11 mouse cellular contexts compared by ENCODE assay signal in genomic region chr4:32985684-32986083, GRCm38 (mm10). TPM values are rescaled to one million over a fixed set of nuclear protein-coding genes. Genes with fewer than 3 reads are reported as not detected.
DNase-seq lines count a peak whose midpoint lies in the region; ATAC-seq and TF ChIP-seq lines count a peak whose summit lies in the region.
"Had no signal": no experiment of that assay in that cellular context is flagged by ENCODE, and none has a peak within 500 bp of the region (broad histone marks: within the 10 kb centered on the region; RNA-seq: fewer than 3 reads in every experiment).

No protein-coding gene starts in this region.

- no peak overlapping the region for H3K9ac ChIP-seq in heart, adult 2 months (ENCODE audit: low read depth, low read length)
- H3K9ac ChIP-seq in midbrain, postnatal 0 days (replicated peaks; ENCODE audit: low read length, poor library complexity, severe bottlenecking) = no peak overlapping the region

- DNase-seq in heart, embryonic 10.5 days (ENCODE audit: low spot score) = peak; percentile 83
- DNase-seq in heart, adult 2 months = no peak
- DNase-seq in brain, embryonic 14.5 days (ENCODE audit: low read depth) = peak; percentile 55
- DNase-seq in limb, embryonic 10.5 days (ENCODE audit: low spot score) = no peak
- no peak for DNase-seq in midbrain, postnatal 0 days (ENCODE audit: low spot score)
- DNase-seq in kidney, postnatal 14 days = no peak
- DNase-seq in B cell, adult 2 months = no peak
- DNase-seq in lung, postnatal 36 days = no peak
- DNase-seq: lung, adult 2 months had no signal

- TF ChIP-seq POLR2A in heart, adult 2 months (IDR thresholded peaks at IDR 0.05; ENCODE audit: insufficient read depth, low read depth, low read length) = no peak
- no peak for TF ChIP-seq POLR2A in brain, embryonic 14.5 days (IDR thresholded peaks at IDR 0.05; ENCODE audit: borderline replicate concordance, extremely low read depth, insufficient read depth, insufficient read length, poor library complexity, severe bottlenecking)

- H3K27me3 ChIP-seq in heart, embryonic 10.5 days (ENCODE audit: insufficient read depth, poor library complexity, severe bottlenecking) = no peaks in the 10 kb centered on the region
- H3K27me3 ChIP-seq in heart, adult 2 months (ENCODE audit: control insufficient read depth, insufficient read depth, low read length) = peaks cover 7% of the 10 kb centered on the region
- peaks cover 37% of the 10 kb centered on the region for H3K27me3 ChIP-seq in limb, embryonic 10.5 days (ENCODE audit: low read depth, poor library complexity, severe bottlenecking)
- H3K27me3 ChIP-seq in midbrain, postnatal 0 days (ENCODE audit: insufficient read depth, low read length) = no peaks in the 10 kb centered on the region

- ATAC-seq in midbrain, postnatal 0 days (ENCODE audit: low FRiP score) = no peak
- ATAC-seq: activated CD4-positive, CD25-positive, alpha-beta regulatory T cell, adult 4 months had no signal

- no peaks in the 10 kb centered on the region for H3K9me3 ChIP-seq in heart, embryonic 10.5 days
- no peaks in the 10 kb centered on the region for H3K9me3 ChIP-seq in limb, embryonic 10.5 days (replicated peaks)
- no peaks in the 10 kb centered on the region for H3K9me3 ChIP-seq in midbrain, postnatal 0 days (ENCODE audit: low read length)

- intact Hi-C loops in heart, adult 2 months (cut with DNase I) = no loop called here

- 0 out of 2 replicates have a peak overlapping the region, but pooled peaks have one; percentile 9 for H3K4me2 ChIP-seq in midbrain, postnatal 0 days (ENCODE audit: low read depth, low read length, poor library complexity, severe bottlenecking)

- H3K27ac ChIP-seq in heart, embryonic 10.5 days = peak overlapping the region; percentile 78
- H3K27ac ChIP-seq in heart, adult 2 months = no peak overlapping the region
- no peak overlapping the region for H3K27ac ChIP-seq in limb, embryonic 10.5 days
- no peak overlapping the region for H3K27ac ChIP-seq in midbrain, postnatal 0 days (ENCODE audit: low read depth, low read length)

- H3K4me1 ChIP-seq in heart, embryonic 10.5 days = peaks cover 59% of the 10 kb centered on the region
- no peaks in the 10 kb centered on the region for H3K4me1 ChIP-seq in heart, adult 2 months (ENCODE audit: control insufficient read depth, insufficient read depth, low read length)
- peaks cover 42% of the 10 kb centered on the region for H3K4me1 ChIP-seq in limb, embryonic 10.5 days
- peaks cover 4% of the 10 kb centered on the region; the same call in 1 of the 2 replicates for H3K4me1 ChIP-seq in midbrain, postnatal 0 days (ENCODE audit: insufficient read depth, low read length)

- TF ChIP-seq CTCF in heart, adult 2 months (IDR thresholded peaks at IDR 0.05) = no peak
- no peak for TF ChIP-seq CTCF in brain, embryonic 14.5 days (IDR thresholded peaks at IDR 0.05; ENCODE audit: borderline replicate concordance, extremely low read depth, insufficient read depth, insufficient read length)
- no peak for TF ChIP-seq CTCF in midbrain, postnatal 0 days (IDR thresholded peaks at IDR 0.05)

- H3K4me3 ChIP-seq in heart, embryonic 10.5 days = peak overlapping the region; percentile 97
- no peak overlapping the region for H3K4me3 ChIP-seq in heart, adult 2 months
- H3K4me3 ChIP-seq in limb, embryonic 10.5 days = peak overlapping the region; percentile 92; the same call in 1 of the 2 replicates
- H3K4me3 ChIP-seq in midbrain, postnatal 0 days (ENCODE audit: low read depth, low read length) = no peak overlapping the region

- no peaks in the 10 kb centered on the region for H3K79me2 ChIP-seq in heart, adult 2 months (replicated peaks; ENCODE audit: control insufficient read depth, insufficient read depth, low read length)

- no peak for TF ChIP-seq EP300 in heart, adult 2 months (IDR thresholded peaks at IDR 0.05; ENCODE audit: insufficient read depth, low read depth, low read length)

- WGBS in heart, embryonic 10.5 days = 1% methylated on average over 3 of the region's 3 CpGs
- 22% methylated on average over 3 of the region's 3 CpGs for WGBS in heart, adult 2 months
- 7% methylated on average over 3 of the region's 3 CpGs for WGBS in limb, embryonic 10.5 days
- WGBS in midbrain, postnatal 0 days = 9% methylated on average over 3 of the region's 3 CpGs

- H3K36me3 ChIP-seq in heart, embryonic 10.5 days = no peaks in the 10 kb centered on the region
- H3K36me3 ChIP-seq in heart, adult 2 months (ENCODE audit: control insufficient read depth, insufficient read depth, low read length) = no peaks in the 10 kb centered on the region
- no peaks in the 10 kb centered on the region for H3K36me3 ChIP-seq in limb, embryonic 10.5 days
- H3K36me3 ChIP-seq in midbrain, postnatal 0 days (ENCODE audit: insufficient read depth, low read length) = no peaks in the 10 kb centered on the region

RNA-seq across cellular contexts. Expression of gene Rragd, which starts 2.8 kb away (rescaled TPM):
- 39.2 and 56.0 TPM in 2 replicates for polyA plus RNA-seq in heart, embryonic 10.5 days (2016; fragmentation: Nextera tagmentation; extraction: Ambion mirVana)
- 100 to 1,000 TPM in 1 of 2 experiments, 10 to 100 TPM in 1; 81.2 to 101 TPM for total RNA-seq in heart, adult 2 months (2021)
- 30.5 and 57.6 TPM in 2 replicates for polyA plus RNA-seq in heart, adult 2 months (2012; rRNA removed)
- polyA plus RNA-seq in brain, embryonic 14.5 days (2012; rRNA removed) = 20.4 and 27.0 TPM in 2 replicates
- polyA plus RNA-seq in limb, embryonic 10.5 days (2016; fragmentation: Nextera tagmentation; extraction: Ambion mirVana) = 17.0 and 21.2 TPM in 2 replicates
- 52.7 and 54.9 TPM in 2 replicates for total RNA-seq in midbrain, postnatal 0 days (2014; rRNA removed)
- polyA plus RNA-seq in midbrain, postnatal 0 days (2015; fragmentation: Nextera tagmentation; extraction: Ambion mirVana) = 28.5 and 35.0 TPM in 2 replicates

RNA-seq across cellular contexts. Expression of gene Ankrd6, which starts 35.0 kb away (rescaled TPM):
- 8.3 and 8.4 TPM in 2 replicates for polyA plus RNA-seq in heart, embryonic 10.5 days (2016; fragmentation: Nextera tagmentation; extraction: Ambion mirVana)
- 1 to 10 TPM; 4.1 to 4.9 TPM for total RNA-seq in heart, adult 2 months (2021)
- polyA plus RNA-seq in heart, adult 2 months (2012; rRNA removed) = 1.1 TPM in 2 replicates
- 11.6 and 19.1 TPM in 2 replicates for polyA plus RNA-seq in brain, embryonic 14.5 days (2012; rRNA removed)
- 8.4 and 9.6 TPM in 2 replicates for polyA plus RNA-seq in limb, embryonic 10.5 days (2016; fragmentation: Nextera tagmentation; extraction: Ambion mirVana)
- total RNA-seq in midbrain, postnatal 0 days (2014; rRNA removed) = 38.1 and 44.7 TPM in 2 replicates
- 22.7 and 23.2 TPM in 2 replicates for polyA plus RNA-seq in midbrain, postnatal 0 days (2015; fragmentation: Nextera tagmentation; extraction: Ambion mirVana)
- total RNA-seq: neutrophil, adult 5-6 weeks had no signal

RNA-seq across cellular contexts. Expression of gene Ube2j1, which starts 45.5 kb away (rescaled TPM):
- polyA plus RNA-seq in heart, embryonic 10.5 days (2016; fragmentation: Nextera tagmentation; extraction: Ambion mirVana) = 39.0 and 42.7 TPM in 2 replicates
- 10 to 100 TPM; 40.8 to 41.9 TPM for total RNA-seq in heart, adult 2 months (2021)
- 14.1 and 20.1 TPM in 2 replicates for polyA plus RNA-seq in heart, adult 2 months (2012; rRNA removed)
- 36.6 and 46.6 TPM in 2 replicates for polyA plus RNA-seq in brain, embryonic 14.5 days (2012; rRNA removed)
- polyA plus RNA-seq in limb, embryonic 10.5 days (2016; fragmentation: Nextera tagmentation; extraction: Ambion mirVana) = 38.3 and 38.7 TPM in 2 replicates
- 119 and 126 TPM in 2 replicates for total RNA-seq in midbrain, postnatal 0 days (2014; rRNA removed)
- 70.1 and 70.3 TPM in 2 replicates for polyA plus RNA-seq in midbrain, postnatal 0 days (2015; fragmentation: Nextera tagmentation; extraction: Ambion mirVana)

Comparison
In these comparisons a context has a peak if more than half of its experiments do, and no peak if none do; other contexts are left out.
1. DNase-seq: peak in heart, embryonic 10.5 days (single experiment) and brain, embryonic 14.5 days (single experiment); none in heart, adult 2 months (0 of 2), limb, embryonic 10.5 days (single experiment), midbrain, postnatal 0 days (single experiment), kidney, postnatal 14 days (single experiment), B cell, adult 2 months (0 of 2) and lung, postnatal 36 days (single experiment).
2. H3K4me3 ChIP-seq: peak in heart, embryonic 10.5 days (single experiment) and limb, embryonic 10.5 days (single experiment); none in heart, adult 2 months (single experiment) and midbrain, postnatal 0 days (single experiment).